15 mouse cellular contexts compared by ENCODE assay signal in genomic region chr7:73402671-73403070, GRCm38 (mm10). TPM values are rescaled to one million over a fixed set of nuclear protein-coding genes. Genes with fewer than 3 reads are reported as not detected.
DNase-seq lines count a peak whose midpoint lies in the region; ATAC-seq lines count a peak whose summit lies in the region.
"Had no signal": no experiment of that assay in that cellular context is flagged by ENCODE, and none has a peak within 500 bp of the region (broad histone marks: within the 10 kb centered on the region; RNA-seq: fewer than 3 reads in every experiment).

No protein-coding gene starts in this region.

- H3K4me2 ChIP-seq in neural tube, embryonic 11.5 days (ENCODE audit: low read depth): no peak overlapping the region
- H3K4me2 ChIP-seq in midbrain, embryonic 14.5 days (ENCODE audit: low read length): no peak overlapping the region
- H3K4me2 ChIP-seq: heart, embryonic 11.5 days had no signal

- H3K9ac ChIP-seq in neural tube, embryonic 11.5 days (ENCODE audit: low read length): no peak overlapping the region
- H3K9ac ChIP-seq in midbrain, embryonic 14.5 days (replicated peaks; ENCODE audit: low read length): no peak overlapping the region
- H3K9ac ChIP-seq: liver, embryonic 14.5 days had no signal

- no peak for ATAC-seq in neural tube, embryonic 11.5 days (ENCODE audit: insufficient read depth, low FRiP score, low TSS enrichment)
- ATAC-seq in midbrain, embryonic 14.5 days (ENCODE audit: low FRiP score, low TSS enrichment): no peak
- ATAC-seq: activated CD4-positive, CD25-positive, alpha-beta regulatory T cell, adult 4 months had no signal

- H3K27me3 ChIP-seq in neural tube, embryonic 11.5 days (ENCODE audit: control insufficient read depth, insufficient read depth, low read length): no peaks in the 10 kb centered on the region
- no peaks in the 10 kb centered on the region for H3K27me3 ChIP-seq in midbrain, embryonic 14.5 days (ENCODE audit: control insufficient read depth, insufficient read depth, low read length)

- H3K9me3 ChIP-seq in neural tube, embryonic 11.5 days (ENCODE audit: control insufficient read depth, low read length): no peaks in the 10 kb centered on the region
- H3K9me3 ChIP-seq in midbrain, embryonic 14.5 days (ENCODE audit: control insufficient read depth, low read length): no peaks in the 10 kb centered on the region

- intact Hi-C loops in left cerebral cortex, postnatal 36 days (cut with DNase I): loop anchor here (5.0 kb wide), 1 partner anchor 1000 kb away; no protein-coding TSS in a partner anchor

- H3K4me3 ChIP-seq in neural tube, embryonic 11.5 days (ENCODE audit: low read depth, low read length): no peak overlapping the region
- H3K4me3 ChIP-seq in midbrain, embryonic 14.5 days (replicated peaks; ENCODE audit: low read depth, low read length): no peak overlapping the region

- peaks cover 12% of the 10 kb centered on the region for H3K36me3 ChIP-seq in neural tube, embryonic 11.5 days (ENCODE audit: control insufficient read depth, insufficient read depth, low read length)
- H3K36me3 ChIP-seq in midbrain, embryonic 14.5 days (ENCODE audit: control insufficient read depth, insufficient read depth, low read length): peaks cover 24% of the 10 kb centered on the region

- peak; percentile 70 for DNase-seq in gastrocnemius, postnatal 25 days
- no peak for DNase-seq in gastrocnemius, postnatal 4 days (ENCODE audit: low spot score in 2 of 2)
- peak; percentile 11 for DNase-seq in neural tube, embryonic 11.5 days (ENCODE audit: low spot score)
- no peak for DNase-seq in neural tube, embryonic 10.5 days (ENCODE audit: extremely low spot score, low spot score)
- DNase-seq in midbrain, embryonic 14.5 days: no peak
- DNase-seq in left cerebral cortex, postnatal 36 days (ENCODE audit: low spot score in 2 of 2): no peak
- no peak for DNase-seq in cerebellum, postnatal 4 days (ENCODE audit: low spot score in 2 of 2)
- DNase-seq: cerebellum, adult 11 months; cerebellum, postnatal 36 days; kidney, adult 2 months; lung, postnatal 10 days; right cerebral cortex, postnatal 14 days had no signal

- no peak overlapping the region for H3K27ac ChIP-seq in neural tube, embryonic 11.5 days (ENCODE audit: low read depth, low read length)
- peak overlapping the region; percentile 41; the same call in 1 of the 2 replicates for H3K27ac ChIP-seq in midbrain, embryonic 14.5 days (replicated peaks; ENCODE audit: low read depth, low read length)
- H3K27ac ChIP-seq: liver, embryonic 14.5 days had no signal

- WGBS in neural tube, embryonic 11.5 days: 39% methylated on average over 1 of the region's 1 CpGs
- WGBS in midbrain, embryonic 14.5 days: 82% methylated on average over 1 of the region's 1 CpGs

- H3K4me1 ChIP-seq in neural tube, embryonic 11.5 days (ENCODE audit: control insufficient read depth, insufficient read depth, low read length): peaks cover 53% of the 10 kb centered on the region
- H3K4me1 ChIP-seq in midbrain, embryonic 14.5 days (ENCODE audit: control insufficient read depth, insufficient read depth, low read length): peaks cover 43% of the 10 kb centered on the region

RNA-seq across cellular contexts. Expression of gene Rgma, which starts 27.4 kb away (rescaled TPM):
- 10 to 100 TPM; 39.1 to 54.7 TPM for total RNA-seq in gastrocnemius, postnatal 25 days (2021)
- 10 to 100 TPM; 94.6 to 97.6 TPM for total RNA-seq in gastrocnemius, postnatal 4 days (2021)
- 48.9 and 50.1 TPM in 2 replicates for polyA plus RNA-seq in neural tube, embryonic 11.5 days (2014; fragmentation: Nextera tagmentation; extraction: Ambion mirVana)
- 46.4 and 59.4 TPM in 2 replicates for polyA plus RNA-seq in midbrain, embryonic 14.5 days (2014; fragmentation: Nextera tagmentation; extraction: Ambion mirVana)
- 10 to 100 TPM; 59.0 to 64.1 TPM for total RNA-seq in left cerebral cortex, postnatal 36 days (2021)
- polyA plus RNA-seq: activated CD4-positive, CD25-positive, alpha-beta regulatory T cell, adult 4 months had no signal

Comparison
In these comparisons a context has a peak if more than half of its experiments do, and no peak if none do; other contexts are left out.
1. DNase-seq: peak in gastrocnemius, postnatal 25 days (single experiment) and neural tube, embryonic 11.5 days (single experiment); none in gastrocnemius, postnatal 4 days (0 of 2), neural tube, embryonic 10.5 days (single experiment), midbrain, embryonic 14.5 days (single experiment), left cerebral cortex, postnatal 36 days (0 of 2) and cerebellum, postnatal 4 days (0 of 2).